Mouse (Mus musculus): Measurements from ENCODE around the gene Zbtb26. TPM values are rescaled to one million over a fixed set of nuclear protein-coding genes. Genes with fewer than 3 reads are reported as not detected.

The Zbtb26 gene
- polyA plus RNA-seq (2017; shearing (Covaris generic)), result 2.2 TPM

GRCm38 (mm10) chr2:37442611-37443591 lies at the start of gene Zbtb26, which contains the start of the genes Zbtb6 and Rabgap1:
TSS of gene Zbtb26 (minus strand) at chr2:37443135.
TSS of gene Zbtb6 (minus strand) at chr2:37443171.
TSS of gene Rabgap1 (plus strand) at chr2:37443279.

GRCm38 (mm10) chr2:37422306-37423304 lies 20.3 kb downstream of the Zbtb26 start, which contains the start of gene Rc3h2:
TSS of gene Rc3h2 (minus strand) at chr2:37422903.

Other genes starting within 250 kb of the Zbtb26 start
- not detected for gene Olfr366, start 231.6 kb downstream of the Zbtb26 start, polyA plus RNA-seq (2017; shearing (Covaris generic))
- not detected for gene Olfr368, start 116.6 kb downstream of the Zbtb26 start, polyA plus RNA-seq (2017; shearing (Covaris generic))
- 32.1 TPM for gene Pdcl, start 83.8 kb downstream of the Zbtb26 start, polyA plus RNA-seq (2017; shearing (Covaris generic))
- gene Rc3h2, start 20.2 kb downstream of the Zbtb26 start, polyA plus RNA-seq (2017; shearing (Covaris generic)), result 36.9 TPM
- gene Zbtb6, start within 50 bp of the Zbtb26 start, polyA plus RNA-seq (2017; shearing (Covaris generic)), result 3.4 TPM
- gene Rabgap1, start 144 bp upstream of the Zbtb26 start, polyA plus RNA-seq (2017; shearing (Covaris generic)), result 62.1 TPM
- 1.1 TPM for gene Gpr21, start 73.2 kb upstream of the Zbtb26 start, polyA plus RNA-seq (2017; shearing (Covaris generic))